Mouse (Mus musculus) hindbrain, embryonic 15.5 days (tissue): ENCODE results near the gene Slc23a2. TPM values are rescaled to one million over a fixed set of nuclear protein-coding genes. Genes with fewer than 3 reads are reported as not detected.

Source experiments
- ATAC-seq: fragments of 200-750 bp; cut with Nextera tagmentation; 2 replicates; pipeline ENCODE4 v1.8.0; 2017; ENCODE audit warnings: low read depth, moderate number of reproducible peaks, moderate TSS enrichment; ENCODE audit not compliant: low FRiP score
- H3K27ac ChIP-seq: fragments of 300-500 bp; sonication (generic); replicated peaks from 2 replicates; pipeline ENCODE4 v1.5.1; 2015; ENCODE audit warnings: mild to moderate bottlenecking, inconsistent platforms
- H3K27me3 ChIP-seq: fragments of 300-500 bp; sonication (generic); 2 replicates; pipeline ENCODE4 v1.6.1; 2015; ENCODE audit warnings: control low read depth, inconsistent platforms
- H3K36me3 ChIP-seq: fragments of 300-500 bp; sonication (generic); 2 replicates; pipeline ENCODE4 v1.6.1; 2015; ENCODE audit warnings: control low read depth, inconsistent platforms
- H3K4me1 ChIP-seq: fragments of 300-500 bp; sonication (generic); replicated peaks from 2 replicates; pipeline ENCODE4 v1.6.1; 2015; ENCODE audit warnings: control low read depth, inconsistent platforms
- H3K4me2 ChIP-seq: fragments of 300-500 bp; sonication (generic); 2 replicates; pipeline ENCODE4 v1.6.1; 2015; ENCODE audit warnings: moderate library complexity, mild to moderate bottlenecking, inconsistent platforms
- H3K4me3 ChIP-seq: fragments of 300-500 bp; sonication (generic); 2 replicates; pipeline ENCODE4 v1.5.1; 2015; ENCODE audit warnings: mild to moderate bottlenecking, inconsistent platforms
- H3K9ac ChIP-seq: fragments of 300-500 bp; sonication (generic); 2 replicates; pipeline ENCODE4 v1.6.1; 2015; ENCODE audit warnings: inconsistent platforms
- H3K9me3 ChIP-seq: fragments of 300-500 bp; sonication (generic); 2 replicates; pipeline ENCODE4 v1.6.1; 2016; ENCODE audit warnings: control low read depth, inconsistent platforms
- WGBS: fragments of 180-500 bp; shearing (Covaris S2); methylation state at CpG from one replicate; pipeline ENCODE4 v1.1.7; 2015; 5-methylcytosine and 5-hydroxymethylcytosine counted together
- polyA plus RNA-seq: library from polyadenylated mRNA; unstranded; fragments of >200 nt; fragmentation: Nextera tagmentation; extraction: Ambion mirVana; gene quantifications from 2 replicates; pipeline ENCODE4 v1.2.1, GENCODE M21; 2015

The Slc23a2 gene
- polyA plus RNA-seq, 1 experiment from 2014 or later, result 36.3 TPM

DNA sequence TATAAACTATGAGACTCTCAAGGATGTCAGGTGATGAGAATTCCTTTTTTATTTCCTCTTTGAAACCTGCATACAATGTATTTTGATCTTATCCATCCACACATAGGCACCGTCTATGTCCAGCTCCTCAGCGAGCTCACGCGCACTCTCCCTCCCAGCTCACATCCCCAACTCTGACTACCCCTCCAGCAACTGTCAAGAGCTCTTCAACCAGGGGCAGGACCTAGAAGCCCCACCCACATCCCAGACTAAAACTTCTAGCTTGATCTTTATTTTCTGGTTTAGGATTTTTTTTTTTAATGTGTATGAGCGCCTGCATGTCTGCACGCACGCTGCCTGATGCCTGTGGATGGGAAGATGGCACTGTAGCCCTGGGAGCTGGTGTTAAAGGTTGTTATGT is 14.9 kb downstream of the Slc23a2 start:
- 92% methylated on average over 7 of the region's 7 CpGs for WGBS
- Histone ChIP-seq H3K9ac (no peak overlapping the region), H3K27me3 (no peaks in the 10 kb centered on the region), H3K4me1 (peaks cover 25% of the 10 kb centered on the region), H3K36me3 (no peaks in the 10 kb centered on the region), H3K4me3 (no peak overlapping the region), H3K27ac (no peak overlapping the region), H3K4me2 (no peak overlapping the region), H3K9me3 (no peaks in the 10 kb centered on the region)
- no peak for ATAC-seq

DNA sequence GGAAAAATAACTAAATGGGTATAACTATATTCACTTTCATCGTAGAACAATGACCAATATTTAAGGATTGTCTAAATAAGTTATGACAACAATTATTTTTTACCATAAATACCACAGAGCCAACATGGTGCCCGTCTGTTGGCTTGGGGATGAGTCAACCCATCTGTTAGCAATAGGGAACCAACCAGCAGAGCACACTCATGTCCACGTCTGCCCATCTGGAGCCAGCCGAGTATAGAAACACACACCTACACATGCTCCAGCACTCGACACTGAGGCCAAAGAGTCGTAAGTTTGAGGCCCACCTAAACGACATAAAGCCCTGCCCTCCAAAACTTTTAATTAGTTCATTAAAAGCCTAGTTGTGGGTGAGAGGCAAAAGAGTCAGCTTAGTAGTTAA is 15.7 kb downstream of the Slc23a2 start:
- no peak overlapping the region for H3K4me3 ChIP-seq
- 89% methylated on average over 7 of the region's 7 CpGs for WGBS

DNA sequence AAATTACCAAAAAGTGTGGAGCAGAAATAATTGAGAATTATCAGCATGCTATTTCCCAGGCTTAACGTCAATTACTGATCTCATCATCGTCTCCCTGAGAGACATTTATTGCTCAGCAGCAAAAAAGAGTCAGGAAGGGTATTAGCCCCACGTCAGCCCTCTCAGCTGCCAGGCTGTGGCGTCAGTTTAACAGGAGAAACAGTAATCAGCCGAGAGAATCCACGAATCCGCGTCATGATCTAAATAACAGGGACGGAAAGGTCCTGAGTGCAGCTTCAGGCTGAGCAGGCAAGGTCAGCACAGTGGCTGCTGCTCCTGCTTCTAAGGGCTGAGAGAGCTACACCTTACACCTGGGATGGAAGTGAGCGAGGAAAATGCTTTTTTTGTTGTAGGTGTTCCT is 17.0 kb downstream of the Slc23a2 start:
- 45% methylated on average over 10 of the region's 10 CpGs for WGBS
- H3K4me3 ChIP-seq, result no peak overlapping the region
- peak overlapping the region; percentile 10; the same call in 1 of the 2 replicates for H3K9ac ChIP-seq
- no peak for ATAC-seq
- H3K4me1 ChIP-seq, result peaks cover 12% of the 10 kb centered on the region
- H3K36me3 ChIP-seq, result no peaks in the 10 kb centered on the region
- H3K27me3 ChIP-seq, result no peaks in the 10 kb centered on the region
- H3K4me2 ChIP-seq, result no peak overlapping the region
- H3K9me3 ChIP-seq, result no peaks in the 10 kb centered on the region
- peak overlapping the region; percentile 45; the same call in 1 of the 2 replicates for H3K27ac ChIP-seq

More for the DNA sequence above, 15.7 kb downstream of the Slc23a2 start:
- no peaks in the 10 kb centered on the region for H3K27me3 ChIP-seq
- no peak overlapping the region for H3K9ac ChIP-seq
- H3K36me3 ChIP-seq, result no peaks in the 10 kb centered on the region
- no peaks in the 10 kb centered on the region for H3K9me3 ChIP-seq
- H3K4me2 ChIP-seq, result no peak overlapping the region
- no peak overlapping the region for H3K27ac ChIP-seq
- no peak for ATAC-seq
- peaks cover 18% of the 10 kb centered on the region for H3K4me1 ChIP-seq

DNA sequence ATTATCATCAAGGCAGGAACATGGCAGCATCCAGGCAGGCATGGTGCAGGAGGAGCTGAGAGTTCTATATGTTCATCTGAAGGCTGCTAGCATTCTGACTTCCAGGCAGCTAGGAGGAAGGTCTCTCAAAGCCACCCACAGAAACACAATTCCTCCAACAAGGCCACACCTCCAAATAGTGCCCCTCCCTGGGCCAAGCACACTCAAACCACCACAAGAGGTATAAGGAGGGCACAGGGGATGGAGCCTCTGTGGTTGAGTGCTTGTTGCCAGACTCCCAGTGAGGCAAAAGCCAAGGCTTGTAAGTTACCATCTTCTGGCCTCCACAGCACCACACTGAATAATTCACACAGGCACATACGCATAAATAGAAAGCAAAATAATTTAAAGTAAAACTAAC is 18.6 kb downstream of the Slc23a2 start:
- Histone ChIP-seq H3K9ac (no peak overlapping the region), H3K36me3 (no peaks in the 10 kb centered on the region), H3K27me3 (no peaks in the 10 kb centered on the region), H3K27ac (no peak overlapping the region), H3K4me2 (no peak overlapping the region), H3K4me3 (no peak overlapping the region), H3K4me1 (peaks cover 10% of the 10 kb centered on the region), H3K9me3 (no peaks in the 10 kb centered on the region)
- WGBS, result 100% methylated on average over 1 of the region's 1 CpGs
- ATAC-seq, result no peak

DNA sequence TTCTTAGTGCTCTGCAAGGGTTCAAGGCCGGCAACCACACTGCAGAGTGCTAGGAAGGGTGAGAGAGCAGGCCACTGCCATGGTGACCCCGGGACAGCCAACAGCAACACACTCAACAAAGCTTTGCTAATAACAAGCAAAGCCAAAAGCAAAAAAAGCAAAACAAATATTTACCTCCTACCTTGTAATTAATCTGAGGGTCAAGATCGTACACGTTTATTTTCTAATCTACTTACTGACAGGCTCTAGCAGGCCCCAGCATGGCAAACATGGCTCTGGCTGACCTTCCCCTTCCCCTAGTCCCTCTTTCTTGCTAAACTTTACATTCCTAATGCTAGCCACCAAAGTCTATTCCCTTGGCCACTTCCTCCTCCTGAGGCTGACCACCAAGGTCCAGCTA is 21.8 kb downstream of the Slc23a2 start:
- Histone ChIP-seq H3K9me3 (no peaks in the 10 kb centered on the region), H3K27ac (no peak overlapping the region), H3K9ac (no peak overlapping the region), H3K4me3 (no peak overlapping the region), H3K27me3 (no peaks in the 10 kb centered on the region), H3K36me3 (no peaks in the 10 kb centered on the region), H3K4me2 (no peak overlapping the region), H3K4me1 (peaks cover 4% of the 10 kb centered on the region; the same call in 1 of the 2 replicates)
- no peak for ATAC-seq
- 85% methylated on average over 4 of the region's 4 CpGs for WGBS

DNA sequence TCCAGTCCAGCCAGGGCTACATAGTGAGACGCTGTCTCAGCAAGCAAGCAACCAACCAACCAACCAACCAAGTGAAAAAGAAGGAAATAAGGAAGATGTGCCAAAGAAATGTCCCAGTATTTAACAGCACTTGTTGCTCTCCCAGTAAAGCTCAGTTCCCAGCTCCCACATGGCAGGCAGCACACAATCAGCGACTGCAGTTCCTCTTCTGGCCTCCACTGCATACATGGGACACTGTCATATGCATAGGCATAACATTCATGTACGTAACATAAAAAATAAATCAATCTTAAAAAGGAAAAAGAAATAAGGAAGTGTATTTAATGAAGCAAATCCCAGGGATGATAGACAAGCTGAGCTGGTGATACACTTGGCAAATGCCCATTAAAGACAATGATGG is 23.9 kb downstream of the Slc23a2 start:
- H3K4me3 ChIP-seq, result no peak overlapping the region
- H3K27ac ChIP-seq, result no peak overlapping the region
- no peak for ATAC-seq
- H3K9me3 ChIP-seq, result no peaks in the 10 kb centered on the region
- H3K9ac ChIP-seq, result no peak overlapping the region
- H3K27me3 ChIP-seq, result no peaks in the 10 kb centered on the region
- H3K4me2 ChIP-seq, result no peak overlapping the region
- 0 out of 2 replicates have a peak, but pooled peaks cover under 1% of the 10 kb centered on the region for H3K4me1 ChIP-seq
- H3K36me3 ChIP-seq, result no peaks in the 10 kb centered on the region
- WGBS, result 92% methylated on average over 3 of the region's 3 CpGs

DNA sequence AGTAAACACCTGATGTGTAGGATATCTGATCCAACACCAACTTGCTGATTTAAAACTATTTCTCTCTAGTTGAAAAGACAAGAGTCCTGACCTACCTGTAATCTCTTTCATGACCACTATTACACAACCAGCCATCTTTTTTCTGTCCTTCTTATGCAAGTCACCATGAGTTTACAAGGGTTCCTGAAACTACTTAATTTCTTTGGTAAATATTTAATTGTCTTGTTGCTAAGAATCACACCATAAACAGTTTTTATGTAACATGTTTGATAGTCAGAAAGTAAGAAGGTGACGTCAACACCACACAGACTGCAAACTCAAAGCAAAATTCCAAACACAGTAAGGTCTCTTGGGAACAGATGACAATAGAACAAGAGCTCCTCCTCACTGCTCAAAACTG is 26.3 kb downstream of the Slc23a2 start:
- no peak overlapping the region for H3K4me3 ChIP-seq
- 88% methylated on average over 1 of the region's 1 CpGs for WGBS
- H3K9ac ChIP-seq, result no peak overlapping the region
- ATAC-seq, result no peak
- no peak overlapping the region for H3K4me2 ChIP-seq
- H3K4me1 ChIP-seq, result peaks cover 14% of the 10 kb centered on the region; the same call in 1 of the 2 replicates
- no peak overlapping the region for H3K27ac ChIP-seq
- no peaks in the 10 kb centered on the region for H3K9me3 ChIP-seq
- no peaks in the 10 kb centered on the region for H3K36me3 ChIP-seq
- no peaks in the 10 kb centered on the region for H3K27me3 ChIP-seq

DNA sequence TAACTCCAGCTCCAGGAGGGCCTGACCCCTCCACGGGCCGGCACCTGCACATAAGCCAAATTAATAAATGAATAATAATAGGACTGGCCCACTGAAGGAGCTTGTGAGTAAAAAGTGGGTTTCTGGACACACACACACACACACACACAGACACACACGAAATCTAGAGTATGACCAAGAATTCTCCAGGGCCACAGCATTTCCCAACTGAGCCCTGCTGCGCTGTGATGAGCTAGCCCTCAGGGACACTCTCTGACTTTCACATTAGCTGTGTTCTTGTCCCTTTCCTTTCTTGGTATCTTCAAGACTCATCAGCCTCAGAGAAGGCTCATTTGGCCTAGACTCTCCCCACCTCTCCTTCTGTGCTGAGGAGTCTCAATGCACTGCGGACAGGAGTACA is 29.0 kb downstream of the Slc23a2 start:
- Histone ChIP-seq H3K36me3 (no peaks in the 10 kb centered on the region), H3K9ac (no peak overlapping the region), H3K4me3 (no peak overlapping the region), H3K27me3 (no peaks in the 10 kb centered on the region), H3K27ac (no peak overlapping the region), H3K4me2 (no peak overlapping the region), H3K4me1 (peaks cover 16% of the 10 kb centered on the region), H3K9me3 (no peaks in the 10 kb centered on the region)
- no peak for ATAC-seq
- 91% methylated on average over 5 of the region's 5 CpGs for WGBS

DNA sequence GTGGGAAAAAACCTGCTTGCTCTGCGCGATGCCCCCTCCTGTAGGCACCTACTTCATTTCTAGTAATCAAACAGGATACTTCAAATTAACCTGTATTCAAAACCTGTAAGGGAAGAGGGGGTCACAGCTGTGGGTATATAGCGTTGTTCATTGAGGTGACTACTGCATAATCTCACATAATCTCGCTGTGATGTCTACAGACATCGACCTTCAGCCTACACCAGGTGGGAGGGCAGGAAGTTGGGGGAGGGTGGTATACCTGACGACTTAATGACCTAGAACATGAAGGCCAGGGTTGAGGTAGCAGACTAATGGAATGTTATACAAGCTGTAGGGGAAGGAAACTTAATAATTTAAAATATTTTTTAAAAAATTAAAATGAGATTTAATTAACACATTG is 29.6 kb downstream of the Slc23a2 start:
- H3K4me2 ChIP-seq, result no peak overlapping the region
- peaks cover 16% of the 10 kb centered on the region for H3K4me1 ChIP-seq
- H3K27ac ChIP-seq, result no peak overlapping the region
- H3K27me3 ChIP-seq, result no peaks in the 10 kb centered on the region
- WGBS, result 73% methylated on average over 6 of the region's 6 CpGs
- no peak for ATAC-seq
- no peaks in the 10 kb centered on the region for H3K36me3 ChIP-seq
- H3K9me3 ChIP-seq, result no peaks in the 10 kb centered on the region
- no peak overlapping the region for H3K4me3 ChIP-seq
- no peak overlapping the region for H3K9ac ChIP-seq

DNA sequence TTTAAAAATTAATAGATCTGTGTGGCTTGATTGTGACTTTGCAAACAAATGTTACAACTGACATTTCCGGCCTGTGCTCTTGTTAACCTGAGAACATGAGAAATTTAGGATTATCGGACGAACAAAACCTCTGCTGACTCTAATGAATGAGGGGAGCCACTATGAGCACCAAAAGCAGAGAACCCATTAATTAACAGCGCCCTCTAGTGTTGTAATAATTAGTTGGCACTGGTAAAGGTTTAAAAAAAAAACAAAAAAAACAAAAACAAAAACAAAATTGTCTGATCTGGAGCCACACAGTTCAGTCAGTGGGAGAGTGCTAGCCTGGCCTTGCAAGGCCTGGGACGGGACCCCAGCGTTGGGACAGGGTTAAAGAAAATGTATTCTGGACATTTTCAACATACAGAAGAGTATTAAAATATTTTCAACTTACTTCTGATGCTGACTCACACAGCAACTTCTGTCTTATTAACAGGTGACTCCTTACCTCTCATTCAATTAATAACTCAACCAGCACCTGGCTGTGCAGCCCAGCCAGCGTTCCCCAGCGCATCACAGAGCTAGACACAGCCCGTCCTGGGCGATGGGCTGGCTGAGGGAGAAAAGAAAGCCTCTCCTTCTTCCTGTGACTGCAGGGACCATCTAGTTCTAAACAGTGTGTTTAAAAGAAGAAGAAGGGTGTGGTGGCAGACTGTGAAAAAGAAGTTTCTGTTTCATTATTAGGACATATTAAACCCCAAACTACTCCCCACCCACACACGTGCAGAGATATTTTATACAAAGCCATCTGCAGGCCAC is 30.7 kb downstream of the Slc23a2 start:
- no peak overlapping the region for H3K4me3 ChIP-seq
- H3K27me3 ChIP-seq, result no peaks in the 10 kb centered on the region
- H3K9ac ChIP-seq, result no peak overlapping the region
- H3K4me2 ChIP-seq, result no peak overlapping the region
- no peaks in the 10 kb centered on the region for H3K36me3 ChIP-seq
- 55% methylated on average over 11 of the region's 11 CpGs for WGBS
- H3K9me3 ChIP-seq, result no peaks in the 10 kb centered on the region
- no peak for ATAC-seq
- H3K4me1 ChIP-seq, result peaks cover 16% of the 10 kb centered on the region
- H3K27ac ChIP-seq, result no peak overlapping the region

DNA sequence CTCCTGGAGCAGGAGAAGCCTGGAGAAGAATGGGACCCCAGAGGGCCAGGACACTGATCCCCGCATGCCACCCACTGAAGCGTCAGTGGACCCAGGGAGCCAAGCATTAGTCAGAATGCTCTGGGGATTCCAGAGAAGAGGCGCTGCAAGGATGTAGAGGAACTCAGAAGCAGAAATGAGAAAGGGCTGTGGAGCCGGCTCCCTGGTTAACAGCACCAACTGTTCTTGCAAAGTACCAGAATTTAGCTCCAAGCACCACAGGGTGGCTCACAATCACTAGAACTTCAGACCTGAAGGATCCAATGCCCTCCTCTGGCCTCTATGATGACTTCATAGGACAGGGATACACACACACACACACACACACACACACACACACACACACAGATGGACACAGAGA is 32.6 kb downstream of the Slc23a2 start:
- Histone ChIP-seq H3K4me2 (no peak overlapping the region), H3K36me3 (no peaks in the 10 kb centered on the region), H3K27me3 (no peaks in the 10 kb centered on the region), H3K27ac (no peak overlapping the region), H3K9me3 (no peaks in the 10 kb centered on the region), H3K9ac (no peak overlapping the region), H3K4me1 (peaks cover 23% of the 10 kb centered on the region), H3K4me3 (no peak overlapping the region)
- WGBS, result 77% methylated on average over 4 of the region's 4 CpGs
- no peak for ATAC-seq

DNA sequence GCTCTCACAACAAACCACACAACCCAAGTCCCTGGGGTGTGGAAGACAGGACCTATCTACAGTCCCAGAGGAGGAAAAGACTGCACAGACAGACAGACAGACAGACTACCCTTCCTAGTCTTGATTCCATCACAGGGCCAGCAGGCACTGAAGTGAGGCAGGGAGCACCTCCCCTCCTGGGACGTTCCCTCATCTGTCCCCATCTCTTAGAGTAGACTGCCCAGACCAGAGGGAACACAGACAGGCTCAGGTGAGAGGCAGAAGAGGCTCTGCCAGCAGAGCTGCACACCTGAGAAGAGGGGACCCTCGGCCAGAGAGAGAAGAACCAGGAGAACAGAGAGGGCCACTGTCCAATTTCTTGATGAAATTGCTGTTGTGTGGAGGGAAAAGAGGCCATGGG is 33.0 kb downstream of the Slc23a2 start:
- H3K27ac ChIP-seq, result no peak overlapping the region
- no peaks in the 10 kb centered on the region for H3K9me3 ChIP-seq
- ATAC-seq, result no peak
- 63% methylated on average over 2 of the region's 2 CpGs for WGBS
- peaks cover 28% of the 10 kb centered on the region for H3K4me1 ChIP-seq
- no peak overlapping the region for H3K9ac ChIP-seq
- H3K4me3 ChIP-seq, result no peak overlapping the region
- no peaks in the 10 kb centered on the region for H3K27me3 ChIP-seq
- H3K36me3 ChIP-seq, result no peaks in the 10 kb centered on the region
- H3K4me2 ChIP-seq, result no peak overlapping the region

DNA sequence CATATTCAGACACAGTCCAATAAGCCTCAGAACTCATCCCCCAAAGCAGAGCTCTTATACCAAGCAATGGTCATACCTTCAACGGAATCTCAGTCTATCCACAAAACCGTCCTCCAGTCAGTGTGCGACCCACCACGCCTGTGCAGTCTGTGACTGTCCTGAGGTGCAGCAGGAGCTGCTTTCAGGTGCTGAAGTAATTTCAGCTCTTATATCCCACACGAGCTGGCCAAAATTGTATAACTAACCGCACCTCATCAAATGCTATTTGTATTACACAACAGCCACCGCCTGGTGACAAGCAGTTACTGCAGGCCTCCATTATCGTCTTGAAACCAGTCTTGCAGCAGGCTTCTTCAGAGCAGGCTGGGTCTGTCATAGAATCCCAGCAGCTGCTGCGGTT is 33.6 kb downstream of the Slc23a2 start:
- no peak overlapping the region for H3K4me2 ChIP-seq
- H3K4me3 ChIP-seq, result no peak overlapping the region
- H3K36me3 ChIP-seq, result no peaks in the 10 kb centered on the region
- no peaks in the 10 kb centered on the region for H3K9me3 ChIP-seq
- H3K27ac ChIP-seq, result no peak overlapping the region
- no peak overlapping the region for H3K9ac ChIP-seq
- 49% methylated on average over 9 of the region's 9 CpGs for WGBS
- ATAC-seq, result 0 out of 2 replicates have a peak, but pooled peaks have one; percentile 39
- H3K4me1 ChIP-seq, result peaks cover 31% of the 10 kb centered on the region
- H3K27me3 ChIP-seq, result no peaks in the 10 kb centered on the region
